Mouse (Mus musculus): ENCODE results near the gene Rs1. TPM values are rescaled to one million over a fixed set of nuclear protein-coding genes. Genes with fewer than 3 reads are reported as not detected.

Gene Rs1
- polyA plus RNA-seq (2015; fragmentation: Nextera tagmentation; extraction: Ambion mirVana), result not detected in 2 replicates

GRCm38 (mm10) chrX:160767713-160768112 is at the start of gene Rs1:
Gene Rs1 (plus strand): TSS chrX:160768013.
- Histone ChIP-seq H3K9me3 (ENCODE audit: control insufficient read depth, low read length) (no peaks in the 10 kb centered on the region), H3K4me3 (ENCODE audit: low read depth, low read length) (no peak within 1 kb of the TSS), H3K4me2 (replicated peaks; ENCODE audit: low read depth) (peak within 1 kb of the TSS; percentile 43), H3K36me3 (ENCODE audit: control insufficient read depth, insufficient read depth, low read length) (no peaks in the 10 kb centered on the region), H3K4me1 (replicated peaks; ENCODE audit: control insufficient read depth, insufficient read depth) (no peaks in the 10 kb centered on the region), H3K27ac (replicated peaks) (no peak within 1 kb of the TSS), H3K9ac (ENCODE audit: low read length) (no peak within 1 kb of the TSS), H3K27me3 (ENCODE audit: control insufficient read depth, insufficient read depth, low read length) (no peaks in the 10 kb centered on the region)
- DNase-seq (ENCODE audit: low spot score), result no peak
- ATAC-seq (ENCODE audit: low FRiP score, low TSS enrichment), result no peak
- TF ChIP-seq CTCF (IDR thresholded peaks at IDR 0.05; ENCODE audit: low read depth) (no peak), EP300 (optimal IDR thresholded peaks at IDR 0.05) (no peak)
- 68% methylated on average over 2 of the region's 2 CpGs for WGBS

- H3K36me3 ChIP-seq (ENCODE audit: control insufficient read depth, insufficient read depth, low read length), result no peaks in the 10 kb centered on the region
- 69% methylated on average over 5 of the region's 5 CpGs for WGBS
- no peak within 1 kb of the TSS for H3K27ac ChIP-seq (replicated peaks)
- no peaks in the 10 kb centered on the region for H3K4me1 ChIP-seq (replicated peaks; ENCODE audit: control insufficient read depth, insufficient read depth)
- no peak within 1 kb of the TSS for H3K9ac ChIP-seq (ENCODE audit: low read length)
- ATAC-seq (ENCODE audit: low FRiP score, low TSS enrichment) (no peak), DNase-seq (ENCODE audit: low spot score) (no peak)
- H3K9me3 ChIP-seq (ENCODE audit: control insufficient read depth, low read length), result no peaks in the 10 kb centered on the region
- no peak within 1 kb of the TSS for H3K4me3 ChIP-seq (ENCODE audit: low read depth, low read length)
- no peaks in the 10 kb centered on the region for H3K27me3 ChIP-seq (ENCODE audit: control insufficient read depth, insufficient read depth, low read length)
- TF ChIP-seq EP300 (optimal IDR thresholded peaks at IDR 0.05) (no peak), CTCF (IDR thresholded peaks at IDR 0.05; ENCODE audit: low read depth) (no peak)
- no peak within 1 kb of the TSS for H3K4me2 ChIP-seq (replicated peaks; ENCODE audit: low read depth)
Measured at GRCm38 (mm10) chrX:160735650-160736049, 32.2 kb upstream of the Rs1 start, which contains the start of gene Ppef1. Gene Ppef1 (minus strand): TSS chrX:160735765.

GRCm38 (mm10) chrX:160745399-160745798 is 22.4 kb upstream of the Rs1 start:
- H3K9me3 ChIP-seq (ENCODE audit: control insufficient read depth, low read length), result no peaks in the 10 kb centered on the region
- H3K4me1 ChIP-seq (replicated peaks; ENCODE audit: control insufficient read depth, insufficient read depth), result no peaks in the 10 kb centered on the region
- H3K4me2 ChIP-seq (replicated peaks; ENCODE audit: low read depth), result no peak overlapping the region
- no peaks in the 10 kb centered on the region for H3K36me3 ChIP-seq (ENCODE audit: control insufficient read depth, insufficient read depth, low read length)
- TF ChIP-seq CTCF (IDR thresholded peaks at IDR 0.05; ENCODE audit: low read depth) (no peak), EP300 (optimal IDR thresholded peaks at IDR 0.05) (no peak)
- DNase-seq (ENCODE audit: low spot score) (no peak), ATAC-seq (ENCODE audit: low FRiP score, low TSS enrichment) (no peak)
- H3K27ac ChIP-seq (replicated peaks), result no peak overlapping the region
- no peak overlapping the region for H3K4me3 ChIP-seq (ENCODE audit: low read depth, low read length)
- 54% methylated on average over 1 of the region's 1 CpGs for WGBS
- no peaks in the 10 kb centered on the region for H3K27me3 ChIP-seq (ENCODE audit: control insufficient read depth, insufficient read depth, low read length)
- H3K9ac ChIP-seq (ENCODE audit: low read length), result no peak overlapping the region

- Histone ChIP-seq H3K4me3 (ENCODE audit: low read depth, low read length) (no peak overlapping the region), H3K27ac (replicated peaks) (no peak overlapping the region), H3K4me1 (replicated peaks; ENCODE audit: control insufficient read depth, insufficient read depth) (no peaks in the 10 kb centered on the region), H3K9ac (ENCODE audit: low read length) (no peak overlapping the region), H3K36me3 (ENCODE audit: control insufficient read depth, insufficient read depth, low read length) (no peaks in the 10 kb centered on the region), H3K27me3 (ENCODE audit: control insufficient read depth, insufficient read depth, low read length) (no peaks in the 10 kb centered on the region), H3K4me2 (replicated peaks; ENCODE audit: low read depth) (no peak overlapping the region), H3K9me3 (ENCODE audit: control insufficient read depth, low read length) (no peaks in the 10 kb centered on the region)
- TF ChIP-seq EP300 (optimal IDR thresholded peaks at IDR 0.05), result no peak
- TF ChIP-seq CTCF (IDR thresholded peaks at IDR 0.05; ENCODE audit: low read depth), result no peak
- 63% methylated on average over 1 of the region's 1 CpGs for WGBS
- ATAC-seq (ENCODE audit: low FRiP score, low TSS enrichment) (no peak), DNase-seq (ENCODE audit: low spot score) (no peak)
Measured at GRCm38 (mm10) chrX:160748653-160749052, 19.2 kb upstream of the Rs1 start.

GRCm38 (mm10) chrX:160750808-160751207 is 17.0 kb upstream of the Rs1 start:
- ATAC-seq (ENCODE audit: low FRiP score, low TSS enrichment) (no peak), DNase-seq (ENCODE audit: low spot score) (no peak)
- Histone ChIP-seq H3K9me3 (ENCODE audit: control insufficient read depth, low read length) (no peaks in the 10 kb centered on the region), H3K9ac (ENCODE audit: low read length) (no peak overlapping the region), H3K4me2 (replicated peaks; ENCODE audit: low read depth) (no peak overlapping the region), H3K36me3 (ENCODE audit: control insufficient read depth, insufficient read depth, low read length) (no peaks in the 10 kb centered on the region), H3K4me3 (ENCODE audit: low read depth, low read length) (no peak overlapping the region), H3K4me1 (replicated peaks; ENCODE audit: control insufficient read depth, insufficient read depth) (no peaks in the 10 kb centered on the region), H3K27ac (replicated peaks) (no peak overlapping the region), H3K27me3 (ENCODE audit: control insufficient read depth, insufficient read depth, low read length) (no peaks in the 10 kb centered on the region)
- WGBS, result 92% methylated on average over 8 of the region's 8 CpGs
- no peak for TF ChIP-seq EP300 (optimal IDR thresholded peaks at IDR 0.05)
- TF ChIP-seq CTCF (IDR thresholded peaks at IDR 0.05; ENCODE audit: low read depth), result no peak

GRCm38 (mm10) chrX:160765389-160766232 is 2.2 kb upstream of the Rs1 start:
- Histone ChIP-seq H3K36me3 (ENCODE audit: control insufficient read depth, insufficient read depth, low read length) (no peaks in the 10 kb centered on the region), H3K4me1 (replicated peaks; ENCODE audit: control insufficient read depth, insufficient read depth) (no peaks in the 10 kb centered on the region), H3K4me3 (ENCODE audit: low read depth, low read length) (peak overlapping the region; percentile 43), H3K9ac (ENCODE audit: low read length) (no peak overlapping the region), H3K27me3 (ENCODE audit: control insufficient read depth, insufficient read depth, low read length) (no peaks in the 10 kb centered on the region), H3K4me2 (replicated peaks; ENCODE audit: low read depth) (peak overlapping the region; percentile 51), H3K27ac (replicated peaks) (no peak overlapping the region), H3K9me3 (ENCODE audit: control insufficient read depth, low read length) (no peaks in the 10 kb centered on the region)
- DNase-seq (ENCODE audit: low spot score), result peak; percentile 88
- TF ChIP-seq EP300 (optimal IDR thresholded peaks at IDR 0.05), result no peak
- peak; percentile 97 for ATAC-seq (ENCODE audit: low FRiP score, low TSS enrichment)
- WGBS, result 19% methylated on average over 30 of the region's 30 CpGs
